Mouse (Mus musculus) kidney, embryonic 16.5 days (tissue): ENCODE results near the gene Fbxw22. TPM values are rescaled to one million over a fixed set of nuclear protein-coding genes. Genes with fewer than 3 reads are reported as not detected.
"Not testable (repeated sequence)": the region's sequence is repeated elsewhere in the genome, so short reads cannot be mapped to it uniquely, and the experiment has no call there.

Source experiments
- ATAC-seq: fragments of 200-750 bp; cut with Nextera tagmentation; 2 replicates; pipeline ENCODE4 v1.8.0; 2017; ENCODE audit warnings: moderate TSS enrichment; ENCODE audit not compliant: low FRiP score, low TSS enrichment
- H3K27ac ChIP-seq: fragments of 300-500 bp; sonication (generic); 2 replicates; pipeline ENCODE4 v1.5.1; 2014; ENCODE audit warnings: low read length
- H3K27me3 ChIP-seq: fragments of 300-500 bp; sonication (generic); 2 replicates; pipeline ENCODE4 v1.6.1; 2014; ENCODE audit warnings: low read length, control low read depth, mixed read lengths; ENCODE audit not compliant: insufficient read depth
- H3K36me3 ChIP-seq: fragments of 300-500 bp; sonication (generic); 2 replicates; pipeline ENCODE4 v1.6.1; 2014; ENCODE audit warnings: low read length, control low read depth, mixed read lengths; ENCODE audit not compliant: insufficient read depth
- H3K4me1 ChIP-seq: fragments of 300-500 bp; sonication (generic); 2 replicates; pipeline ENCODE4 v1.6.1; 2014; ENCODE audit warnings: low read length, control low read depth, mixed read lengths; ENCODE audit not compliant: insufficient read depth
- H3K4me2 ChIP-seq: fragments of 300-500 bp; sonication (generic); replicated peaks from 2 replicates; pipeline ENCODE4 v1.6.1; 2014; ENCODE audit warnings: low read depth, low read length
- H3K4me3 ChIP-seq: fragments of 300-500 bp; sonication (generic); 2 replicates; pipeline ENCODE4 v1.5.1; 2014; ENCODE audit warnings: mild to moderate bottlenecking, low read length
- H3K9ac ChIP-seq: fragments of 300-500 bp; sonication (generic); replicated peaks from 2 replicates; pipeline ENCODE4 v1.6.1; 2014; ENCODE audit warnings: low read length
- H3K9me3 ChIP-seq: fragments of 300-500 bp; sonication (generic); 2 replicates; pipeline ENCODE4 v1.6.1; 2016; ENCODE audit warnings: low read length, control low read depth
- WGBS: fragments of 180-500 bp; shearing (Covaris S2); extraction: QIAGEN DNeasy Blood & Tissue Kit; methylation state at CpG from one replicate; pipeline ENCODE4 v1.1.7; 2014; 5-methylcytosine and 5-hydroxymethylcytosine counted together
- polyA plus RNA-seq: library from polyadenylated mRNA; unstranded; fragments of >200 nt; fragmentation: Nextera tagmentation; extraction: Ambion mirVana; gene quantifications from 2 replicates; pipeline ENCODE4 v1.2.1, GENCODE M21; 2015

Gene Fbxw22
- polyA plus RNA-seq: not detected in 2 replicates

GRCm38 (mm10) chr9:109404196-109404595 is at the start of gene Fbxw22:
Gene Fbxw22, minus strand, starts transcription at chr9:109404296.
- H3K4me3 ChIP-seq, H3K9ac ChIP-seq, H3K36me3 ChIP-seq, H3K27me3 ChIP-seq, H3K4me1 ChIP-seq, H3K9me3 ChIP-seq, ATAC-seq, H3K4me2 ChIP-seq, H3K27ac ChIP-seq: not testable (repeated sequence)
- 72% methylated on average over 4 of the region's 4 CpGs for WGBS

- Histone ChIP-seq H3K27me3 (no peaks in the 10 kb centered on the region), H3K4me1 (no peaks in the 10 kb centered on the region), H3K9ac (no peak within 1 kb of the TSS), H3K9me3 (peaks cover 5% of the 10 kb centered on the region; the same call in 1 of the 2 replicates), H3K4me2 (no peak within 1 kb of the TSS), H3K27ac (no peak within 1 kb of the TSS), H3K36me3 (no peaks in the 10 kb centered on the region), H3K4me3 (no peak within 1 kb of the TSS)
- no peak for ATAC-seq
Observed at GRCm38 (mm10) chr9:109449040-109449439, 44.9 kb upstream of the Fbxw22 start, which contains the start of gene Fbxw16. Gene Fbxw16, minus strand, starts transcription at chr9:109449140.

DNA sequence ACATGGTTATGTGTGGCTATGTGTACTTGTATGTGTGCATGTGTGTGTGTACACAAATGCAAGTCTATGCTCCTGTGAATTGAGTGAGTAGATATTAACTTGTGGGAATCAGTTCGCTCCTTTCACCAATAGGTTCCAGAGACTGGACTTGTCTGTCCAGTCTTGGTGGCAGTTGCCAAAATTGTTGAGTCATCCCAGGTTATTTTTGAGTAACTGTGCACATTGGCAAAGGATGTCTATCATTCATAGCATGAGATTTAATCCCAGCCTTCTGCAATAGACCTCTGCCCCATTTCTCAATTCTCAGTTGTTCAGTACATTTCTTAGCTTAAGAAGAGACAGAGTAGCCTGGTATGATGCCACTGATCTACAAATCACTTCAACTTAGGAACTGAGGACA is 28.9 kb upstream of the Fbxw22 start:
- Histone ChIP-seq H3K9me3 (no peaks in the 10 kb centered on the region), H3K36me3 (no peaks in the 10 kb centered on the region), H3K9ac (no peak overlapping the region), H3K4me3 (no peak overlapping the region), H3K27me3 (no peaks in the 10 kb centered on the region), H3K4me1 (no peaks in the 10 kb centered on the region), H3K27ac (no peak overlapping the region), H3K4me2 (no peak overlapping the region)
- 86% methylated on average over 1 of the region's 1 CpGs for WGBS
- no peak for ATAC-seq

DNA sequence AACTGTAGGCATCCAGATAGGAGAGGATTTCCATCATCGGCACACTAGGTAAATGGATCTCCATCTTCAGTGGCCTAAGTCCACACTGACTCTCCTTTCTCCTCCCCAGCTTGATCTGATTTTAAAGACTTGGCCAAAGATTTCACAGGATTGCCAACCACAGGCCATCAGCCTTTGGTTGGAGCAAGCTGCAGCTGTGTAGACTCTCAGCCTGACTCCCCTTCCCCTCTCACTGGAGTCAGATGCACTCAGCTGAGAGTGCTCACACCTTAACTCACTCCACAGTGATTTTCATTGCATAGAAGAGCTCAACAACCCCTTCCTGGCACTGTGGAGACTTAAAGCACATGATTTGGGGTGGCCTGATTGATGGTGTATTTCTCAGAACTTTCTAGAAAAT is 64.5 kb downstream of the Fbxw22 start, which contains the start of gene Fbxw28:
Fbxw28 (minus strand) TSS at position 101 of the 400 bp plus-strand sequence.
- H3K4me2 ChIP-seq, H3K9me3 ChIP-seq, H3K4me1 ChIP-seq, H3K27me3 ChIP-seq, H3K9ac ChIP-seq, H3K36me3 ChIP-seq, H3K27ac ChIP-seq, H3K4me3 ChIP-seq, ATAC-seq: not testable (repeated sequence)
- WGBS: no CpG with 5 or more reads among the region's 1 CpGs

Other genes starting within 250 kb of the Fbxw22 start
- gene Fbxw21, start 242.3 kb downstream of the Fbxw22 start, polyA plus RNA-seq: not detected in 2 replicates
- not detected in 2 replicates for gene Fbxw13, start 208.3 kb downstream of the Fbxw22 start, polyA plus RNA-seq
- not detected in 2 replicates for gene Fbxw20, start 169.5 kb downstream of the Fbxw22 start, polyA plus RNA-seq
- gene Fbxw14, start 116.6 kb downstream of the Fbxw22 start, polyA plus RNA-seq: not detected in 2 replicates
- not detected in 2 replicates for gene Fbxw28, start 64.6 kb downstream of the Fbxw22 start, polyA plus RNA-seq
- gene Fbxw16, start 44.8 kb upstream of the Fbxw22 start, polyA plus RNA-seq: not detected in 2 replicates
- gene Fbxw19, start 91.6 kb upstream of the Fbxw22 start, polyA plus RNA-seq: not detected in 2 replicates
- 0.89 and 1.1 TPM in 2 replicates for gene Fbxw15, start 164.0 kb upstream of the Fbxw22 start, polyA plus RNA-seq
- gene Fbxw24, start 221.8 kb upstream of the Fbxw22 start, polyA plus RNA-seq: 0.21 and 0.39 TPM in 2 replicates